Comparison of ENCODE assay signal across 13 mouse cellular contexts in genomic region chr15:62919264-62919663, GRCm38 (mm10).
DNase-seq lines count a peak whose midpoint lies in the region; ATAC-seq and TF ChIP-seq lines count a peak whose summit lies in the region.
"Had no signal": no experiment of that assay in that cellular context is flagged by ENCODE, and none has a peak within 500 bp of the region (broad histone marks: within the 10 kb centered on the region; RNA-seq: fewer than 3 reads in every experiment).

No protein-coding gene starts in this region.

- TF ChIP-seq CTCF in layer of hippocampus, adult 2 months (conservative IDR thresholded peaks at IDR 0.05): no peak

- no peaks in the 10 kb centered on the region for H3K36me3 ChIP-seq in heart, embryonic 14.5 days (ENCODE audit: control insufficient read depth, insufficient read depth, low read length)

- peak overlapping the region; percentile 45 for H3K4me2 ChIP-seq in heart, embryonic 14.5 days (ENCODE audit: low read length)

- peak; percentile 42 to 46 for DNase-seq in layer of hippocampus, adult 2 months (ENCODE audit: low spot score in 2 of 2)
- DNase-seq in layer of hippocampus, postnatal 10 days (ENCODE audit: low spot score in 2 of 2): no peak
- peak; percentile 26 for DNase-seq in adipocyte (ENCODE audit: low spot score)
- peak; percentile 28 for DNase-seq in lung, postnatal 10 days
- no peak for DNase-seq in kidney, postnatal 10 days
- no peak for DNase-seq in embryo, embryonic 11 days
- DNase-seq: cerebellum, adult 8-10 months; kidney, adult 2 months; spleen, adult 18-20 months had no signal

- H3K27ac ChIP-seq in layer of hippocampus, adult 2 months: peak overlapping the region; percentile 83
- peak overlapping the region; percentile 4 to 75; a peak in 3 of 4 replicates for H3K27ac ChIP-seq in heart, embryonic 14.5 days (replicated peaks in 1 of 2; ENCODE audit: control insufficient read depth in 1 of 2, insufficient read depth in 1 of 2, low read depth in 2 of 2, low read length in 2 of 2)
- H3K27ac ChIP-seq: macrophage had no signal

- peak; percentile 85 for ATAC-seq in heart, embryonic 14.5 days (ENCODE audit: insufficient number of reproducible peaks, insufficient read depth, low FRiP score, low read depth)
- no peak for ATAC-seq in activated CD4-positive, CD25-positive, alpha-beta regulatory T cell, adult 4 months
- ATAC-seq: forebrain, embryonic 16.5 days had no signal

- H3K4me1 ChIP-seq in heart, embryonic 14.5 days (ENCODE audit: control insufficient read depth in 2 of 2, insufficient read depth in 2 of 2, low read length in 2 of 2): peaks cover 2 to 21% of the 10 kb centered on the region in 2 experiments

- H3K9ac ChIP-seq in heart, embryonic 14.5 days (ENCODE audit: low read length): 0 out of 2 replicates have a peak overlapping the region, but pooled peaks have one; percentile 44

- no peaks in the 10 kb centered on the region for H3K27me3 ChIP-seq in heart, embryonic 14.5 days (ENCODE audit: control insufficient read depth, insufficient read depth, low read length)

- no peaks in the 10 kb centered on the region for H3K9me3 ChIP-seq in heart, embryonic 14.5 days (ENCODE audit: control insufficient read depth, low read length)

- no peak overlapping the region for H3K4me3 ChIP-seq in layer of hippocampus, adult 2 months
- no peak overlapping the region for H3K4me3 ChIP-seq in heart, embryonic 14.5 days (ENCODE audit: control insufficient read depth in 1 of 2, insufficient read depth in 1 of 2, low read depth in 1 of 2, low read length in 2 of 2)

Comparison
In these comparisons a context has a peak if more than half of its experiments do, and no peak if none do; other contexts are left out.
1. DNase-seq: peak in layer of hippocampus, adult 2 months (2 of 2), adipocyte (single experiment) and lung, postnatal 10 days (single experiment); none in layer of hippocampus, postnatal 10 days (0 of 2), kidney, postnatal 10 days (single experiment) and embryo, embryonic 11 days (single experiment).